Mouse (Mus musculus): ENCODE data around the gene Mtus2. TPM values are rescaled to one million over a fixed set of nuclear protein-coding genes. Genes with fewer than 3 reads are reported as not detected.

Gene Mtus2
- polyA plus RNA-seq, 1 experiment from 2014 or later: 1.6 TPM

- WGBS (ENCODE audit: insufficient replicate concordance): 86% methylated on average over 16 of the region's 16 CpGs
- TF ChIP-seq CTCF (IDR thresholded peaks at IDR 0.05; ENCODE audit: low read depth) (no peak), EP300 (IDR thresholded peaks at IDR 0.05; ENCODE audit: low read depth) (no peak)
- Histone ChIP-seq H3K4me1 (ENCODE audit: insufficient read depth) (no peaks in the 10 kb centered on the region), H3K36me3 (replicated peaks; ENCODE audit: insufficient read depth, low read length) (no peaks in the 10 kb centered on the region), H3K4me2 (ENCODE audit: low read depth, low read length) (no peak overlapping the region), H3K27me3 (ENCODE audit: insufficient read depth, low read length) (no peaks in the 10 kb centered on the region), H3K9ac (replicated peaks) (no peak overlapping the region), H3K4me3 (ENCODE audit: low read depth, low read length) (no peak overlapping the region), H3K9me3 (ENCODE audit: low read length) (no peaks in the 10 kb centered on the region), H3K27ac (ENCODE audit: low read depth) (no peak overlapping the region)
- ATAC-seq (no peak), DNase-seq (no peak)
Measured at GRCm38 (mm10) chr5:148224004-148224403, 266.9 kb downstream of the Mtus2 start.

- Histone ChIP-seq H3K27ac (ENCODE audit: low read depth) (no peak overlapping the region), H3K9me3 (ENCODE audit: low read length) (no peaks in the 10 kb centered on the region), H3K4me1 (ENCODE audit: insufficient read depth) (no peaks in the 10 kb centered on the region), H3K27me3 (ENCODE audit: insufficient read depth, low read length) (no peaks in the 10 kb centered on the region), H3K9ac (replicated peaks) (no peak overlapping the region), H3K36me3 (replicated peaks; ENCODE audit: insufficient read depth, low read length) (no peaks in the 10 kb centered on the region), H3K4me2 (ENCODE audit: low read depth, low read length) (no peak overlapping the region), H3K4me3 (ENCODE audit: low read depth, low read length) (no peak overlapping the region)
- 82% methylated on average over 18 of the region's 18 CpGs for WGBS (ENCODE audit: insufficient replicate concordance)
- no peak for ATAC-seq
- DNase-seq: no peak
- TF ChIP-seq CTCF (IDR thresholded peaks at IDR 0.05; ENCODE audit: low read depth) (no peak), EP300 (IDR thresholded peaks at IDR 0.05; ENCODE audit: low read depth) (no peak)
Measured at GRCm38 (mm10) chr5:148233714-148234113, 276.6 kb downstream of the Mtus2 start.

- no peaks in the 10 kb centered on the region for H3K27me3 ChIP-seq (ENCODE audit: insufficient read depth, low read length)
- no peaks in the 10 kb centered on the region for H3K4me1 ChIP-seq (ENCODE audit: insufficient read depth)
- DNase-seq (no peak), ATAC-seq (no peak)
- no peaks in the 10 kb centered on the region for H3K9me3 ChIP-seq (ENCODE audit: low read length)
- H3K4me3 ChIP-seq (ENCODE audit: low read depth, low read length): no peak overlapping the region
- H3K9ac ChIP-seq (replicated peaks): no peak overlapping the region
- TF ChIP-seq CTCF (IDR thresholded peaks at IDR 0.05; ENCODE audit: low read depth): peak; percentile 21; the same call in 1 of the 2 replicates
- no peak for TF ChIP-seq EP300 (IDR thresholded peaks at IDR 0.05; ENCODE audit: low read depth)
- 57% methylated on average over 9 of the region's 9 CpGs for WGBS (ENCODE audit: insufficient replicate concordance)
- H3K4me2 ChIP-seq (ENCODE audit: low read depth, low read length): no peak overlapping the region
- no peaks in the 10 kb centered on the region for H3K36me3 ChIP-seq (replicated peaks; ENCODE audit: insufficient read depth, low read length)
- no peak overlapping the region for H3K27ac ChIP-seq (ENCODE audit: low read depth)
Measured at GRCm38 (mm10) chr5:148236616-148237015, 279.5 kb downstream of the Mtus2 start.

GRCm38 (mm10) chr5:148239067-148239466 is 281.9 kb downstream of the Mtus2 start:
- Histone ChIP-seq H3K36me3 (replicated peaks; ENCODE audit: insufficient read depth, low read length) (no peaks in the 10 kb centered on the region), H3K27me3 (ENCODE audit: insufficient read depth, low read length) (no peaks in the 10 kb centered on the region), H3K9me3 (ENCODE audit: low read length) (no peaks in the 10 kb centered on the region), H3K4me3 (ENCODE audit: low read depth, low read length) (no peak overlapping the region), H3K4me1 (ENCODE audit: insufficient read depth) (no peaks in the 10 kb centered on the region), H3K9ac (replicated peaks) (no peak overlapping the region), H3K4me2 (ENCODE audit: low read depth, low read length) (no peak overlapping the region), H3K27ac (ENCODE audit: low read depth) (no peak overlapping the region)
- TF ChIP-seq EP300 (IDR thresholded peaks at IDR 0.05; ENCODE audit: low read depth): no peak
- TF ChIP-seq CTCF (IDR thresholded peaks at IDR 0.05; ENCODE audit: low read depth): peak; percentile 76
- DNase-seq (no peak), ATAC-seq (no peak)

GRCm38 (mm10) chr5:148239757-148240156 is 282.6 kb downstream of the Mtus2 start:
- Histone ChIP-seq H3K27me3 (ENCODE audit: insufficient read depth, low read length) (no peaks in the 10 kb centered on the region), H3K36me3 (replicated peaks; ENCODE audit: insufficient read depth, low read length) (no peaks in the 10 kb centered on the region), H3K9me3 (ENCODE audit: low read length) (no peaks in the 10 kb centered on the region), H3K4me1 (ENCODE audit: insufficient read depth) (no peaks in the 10 kb centered on the region), H3K4me2 (ENCODE audit: low read depth, low read length) (no peak overlapping the region), H3K4me3 (ENCODE audit: low read depth, low read length) (no peak overlapping the region), H3K27ac (ENCODE audit: low read depth) (no peak overlapping the region), H3K9ac (replicated peaks) (no peak overlapping the region)
- TF ChIP-seq EP300 (IDR thresholded peaks at IDR 0.05; ENCODE audit: low read depth) (no peak), CTCF (IDR thresholded peaks at IDR 0.05; ENCODE audit: low read depth) (no peak)
- ATAC-seq: no peak
- no peak for DNase-seq
- WGBS (ENCODE audit: insufficient replicate concordance): 45% methylated on average over 2 of the region's 2 CpGs

GRCm38 (mm10) chr5:148241932-148242331 is 284.8 kb downstream of the Mtus2 start:
- peak; percentile 66 for DNase-seq
- no peak for ATAC-seq
- WGBS (ENCODE audit: insufficient replicate concordance): 4% methylated on average over 7 of the region's 7 CpGs
- Histone ChIP-seq H3K36me3 (replicated peaks; ENCODE audit: insufficient read depth, low read length) (no peaks in the 10 kb centered on the region), H3K9me3 (ENCODE audit: low read length) (no peaks in the 10 kb centered on the region), H3K4me3 (ENCODE audit: low read depth, low read length) (no peak overlapping the region), H3K27ac (ENCODE audit: low read depth) (no peak overlapping the region), H3K27me3 (ENCODE audit: insufficient read depth, low read length) (no peaks in the 10 kb centered on the region), H3K4me2 (ENCODE audit: low read depth, low read length) (no peak overlapping the region), H3K4me1 (ENCODE audit: insufficient read depth) (no peaks in the 10 kb centered on the region), H3K9ac (replicated peaks) (no peak overlapping the region)
- TF ChIP-seq CTCF (IDR thresholded peaks at IDR 0.05; ENCODE audit: low read depth) (peak; percentile 86), EP300 (IDR thresholded peaks at IDR 0.05; ENCODE audit: low read depth) (no peak)

GRCm38 (mm10) chr5:148244471-148244870 is 287.4 kb downstream of the Mtus2 start:
- no peaks in the 10 kb centered on the region for H3K27me3 ChIP-seq (ENCODE audit: insufficient read depth, low read length)
- H3K36me3 ChIP-seq (replicated peaks; ENCODE audit: insufficient read depth, low read length): no peaks in the 10 kb centered on the region
- 37% methylated on average over 1 of the region's 1 CpGs for WGBS (ENCODE audit: insufficient replicate concordance)
- no peak overlapping the region for H3K9ac ChIP-seq (replicated peaks)
- no peak for DNase-seq
- H3K4me3 ChIP-seq (ENCODE audit: low read depth, low read length): no peak overlapping the region
- no peaks in the 10 kb centered on the region for H3K9me3 ChIP-seq (ENCODE audit: low read length)
- ATAC-seq: no peak
- no peak overlapping the region for H3K27ac ChIP-seq (ENCODE audit: low read depth)
- no peaks in the 10 kb centered on the region for H3K4me1 ChIP-seq (ENCODE audit: insufficient read depth)
- H3K4me2 ChIP-seq (ENCODE audit: low read depth, low read length): no peak overlapping the region
- peak; percentile 36 for TF ChIP-seq CTCF (IDR thresholded peaks at IDR 0.05; ENCODE audit: low read depth)
- TF ChIP-seq EP300 (IDR thresholded peaks at IDR 0.05; ENCODE audit: low read depth): no peak

Measured in liver, postnatal 0 days (tissue).